Mouse (Mus musculus) erythroid progenitor cell, adult 5-6 weeks (primary cell): ENCODE measurements around the gene Gstt3. TPM values are rescaled to one million over a fixed set of nuclear protein-coding genes. Genes with fewer than 3 reads are reported as not detected.

Source experiments
- ATAC-seq: replicated peaks from 2 replicates; pipeline ENCODE4 v1.8.0; 2016; ENCODE audit warnings: moderate number of reproducible peaks, mild to moderate bottlenecking, moderate TSS enrichment, inconsistent platforms; ENCODE audit not compliant: poor library complexity, low FRiP score, severe bottlenecking
- total RNA-seq, 2 experiments: library from RNA; stranded (forward) in 1 of 2; stranded (reverse) in 1 of 2; fragments of 150-400 nt in 1 of 2; fragments of 186-747, 209-891 nt in 1 of 2; gene quantifications; 2 replicates each; pipeline versions ENCODE4 v1.2.3 to v1.2.4; 2015 to 2017; ENCODE audit warnings: low replicate concordance in 2 of 2

Gstt3 gene
- 1.3 TPM in 1 of 2 replicates, not detected in the other for total RNA-seq (2015; ENCODE audit: low replicate concordance)
- 0.13 TPM in 1 of 2 replicates, not detected in the other for total RNA-seq (2017; ENCODE audit: low replicate concordance)

GRCm38 (mm10) chr10:75780769-75781578 is at the start of gene Gstt3, which contains the start of gene Gm20441:
Gstt3 (minus strand) TSS chr10:75781414.
Gm20441 (minus strand) TSS chr10:75780954.
- peak; percentile 26; the same call in 1 of the 2 replicates for ATAC-seq

DNA sequence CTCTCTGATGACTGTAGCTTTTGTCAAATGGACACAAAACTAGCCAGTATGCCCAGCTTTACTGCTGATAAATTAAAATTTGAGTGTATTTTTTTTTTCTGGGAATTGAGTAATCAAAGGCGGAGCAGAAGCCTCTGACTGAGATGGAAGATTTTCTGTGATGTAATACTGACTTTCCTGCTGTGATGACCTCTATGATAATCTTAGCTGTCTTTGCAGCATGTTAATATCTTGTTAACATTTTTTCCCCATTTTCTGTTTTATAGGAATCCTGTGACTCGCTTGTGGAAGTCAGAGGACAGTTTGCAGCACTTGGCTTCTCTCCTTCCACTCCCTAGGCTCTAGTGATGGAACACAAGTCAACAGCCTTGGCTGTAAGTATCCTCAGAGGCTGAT is 49.1 kb upstream of the Gstt3 start:
- no peak for ATAC-seq

- ATAC-seq = no peak
Observed at GRCm38 (mm10) chr10:75829529-75830274, 48.5 kb upstream of the Gstt3 start.

GRCm38 (mm10) chr10:75828500-75828931 is 47.3 kb upstream of the Gstt3 start:
- no peak for ATAC-seq

- 0 out of 2 replicates have a peak, but pooled peaks have one; percentile 22 for ATAC-seq
Observed at GRCm38 (mm10) chr10:75827668-75828360, 46.6 kb upstream of the Gstt3 start.

DNA sequence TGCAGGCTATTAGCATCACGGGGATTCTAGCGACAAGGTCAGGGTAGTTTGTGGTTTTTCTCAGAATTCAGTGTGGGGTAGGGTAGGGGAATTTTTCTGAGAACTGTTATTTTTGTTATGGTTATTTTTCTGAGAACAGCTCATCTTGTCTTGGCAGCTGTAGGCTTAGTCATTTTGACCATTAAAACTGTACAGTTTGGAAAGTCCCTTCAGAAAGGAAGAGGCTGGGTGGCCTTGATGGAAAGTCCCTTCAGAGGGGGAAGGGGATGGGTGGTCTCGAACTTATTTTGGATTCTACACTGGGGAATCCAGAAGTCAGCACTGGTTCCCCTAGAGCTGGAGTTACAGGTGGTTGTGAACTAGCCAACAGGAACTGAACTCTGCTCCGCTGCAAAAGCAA is 43.3 kb upstream of the Gstt3 start:
- no peak for ATAC-seq

DNA sequence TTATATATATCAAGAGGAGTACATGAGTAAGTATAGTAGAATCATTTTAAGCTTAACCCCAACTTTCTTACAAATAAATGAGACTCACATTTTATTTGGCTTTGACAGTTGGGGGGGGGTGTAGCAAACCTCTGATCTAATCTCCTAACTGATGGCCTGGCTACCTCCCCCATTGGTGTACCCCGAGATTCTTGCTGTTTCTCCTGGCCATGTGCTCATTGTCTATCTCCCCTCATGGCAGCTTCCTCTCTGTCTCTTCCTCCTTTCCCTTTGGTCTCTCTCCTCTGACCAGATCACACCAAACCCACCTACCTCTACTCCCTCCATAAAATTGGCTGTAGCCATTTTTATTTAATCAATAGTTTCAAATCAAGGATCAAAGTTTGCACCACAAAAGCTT is 42.6 kb upstream of the Gstt3 start:
- ATAC-seq = no peak

- no peak for ATAC-seq
Observed at GRCm38 (mm10) chr10:75822443-75822842, 41.2 kb upstream of the Gstt3 start, which contains the start of gene Gstt4. Gstt4 (minus strand) TSS chr10:75822543.

DNA sequence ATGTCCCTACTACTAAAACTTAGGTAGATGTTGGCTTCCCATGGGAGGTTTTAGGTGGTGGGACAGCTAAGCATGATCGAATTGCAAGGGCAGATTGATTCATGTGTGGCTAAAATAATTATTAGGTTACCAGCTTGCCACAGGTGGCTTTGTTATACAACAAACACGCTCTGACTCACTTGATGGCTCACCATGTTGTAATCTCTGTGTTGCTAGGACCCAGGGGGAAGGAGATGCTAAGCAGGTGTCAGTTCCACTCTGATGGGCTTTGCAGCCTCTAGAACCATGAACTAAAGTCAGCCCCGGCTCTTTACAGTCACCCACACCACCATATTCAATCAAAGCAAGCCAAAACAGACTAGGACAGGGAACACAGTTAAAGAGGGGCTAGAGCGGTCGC is 38.7 kb upstream of the Gstt3 start:
- ATAC-seq = no peak

DNA sequence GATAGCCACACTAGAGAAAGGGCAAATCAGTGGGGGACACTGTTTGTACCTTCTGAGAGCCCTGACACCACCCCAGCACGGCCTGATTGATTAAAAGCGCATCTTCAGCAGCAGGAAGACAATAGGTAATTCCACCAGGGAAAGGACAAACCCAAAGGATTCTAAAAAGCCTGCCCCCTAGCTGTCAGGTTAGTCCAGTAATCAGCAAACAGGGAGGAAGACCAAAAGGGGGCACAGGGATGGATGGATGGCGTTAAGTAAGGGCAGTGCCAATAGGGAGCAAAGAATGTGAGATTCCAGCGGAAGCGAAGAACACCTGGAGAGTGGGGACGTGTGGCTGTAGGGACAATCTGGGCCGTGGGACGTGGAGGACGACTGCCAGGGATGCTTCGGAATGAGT is 37.4 kb upstream of the Gstt3 start:
- ATAC-seq = no peak

DNA sequence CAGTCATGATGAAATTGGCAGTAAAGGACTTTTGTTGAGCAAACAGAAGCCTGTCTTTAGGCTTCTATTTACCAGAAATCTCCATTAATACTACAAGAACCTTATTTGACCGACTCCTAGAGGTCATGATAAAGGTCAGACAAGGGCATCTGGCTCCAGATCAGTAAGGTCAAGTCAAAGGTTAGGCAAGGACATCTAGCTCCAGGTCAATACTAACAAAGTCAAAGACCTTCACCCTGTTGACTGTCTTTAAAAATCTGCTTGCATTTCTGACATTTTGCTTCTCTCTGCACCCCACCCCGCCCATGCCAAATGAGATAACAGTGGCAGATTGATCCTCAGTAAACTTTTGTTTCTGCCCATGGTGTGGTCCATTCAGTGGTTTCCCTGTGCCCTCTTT is 23.0 kb upstream of the Gstt3 start:
- ATAC-seq = no peak

DNA sequence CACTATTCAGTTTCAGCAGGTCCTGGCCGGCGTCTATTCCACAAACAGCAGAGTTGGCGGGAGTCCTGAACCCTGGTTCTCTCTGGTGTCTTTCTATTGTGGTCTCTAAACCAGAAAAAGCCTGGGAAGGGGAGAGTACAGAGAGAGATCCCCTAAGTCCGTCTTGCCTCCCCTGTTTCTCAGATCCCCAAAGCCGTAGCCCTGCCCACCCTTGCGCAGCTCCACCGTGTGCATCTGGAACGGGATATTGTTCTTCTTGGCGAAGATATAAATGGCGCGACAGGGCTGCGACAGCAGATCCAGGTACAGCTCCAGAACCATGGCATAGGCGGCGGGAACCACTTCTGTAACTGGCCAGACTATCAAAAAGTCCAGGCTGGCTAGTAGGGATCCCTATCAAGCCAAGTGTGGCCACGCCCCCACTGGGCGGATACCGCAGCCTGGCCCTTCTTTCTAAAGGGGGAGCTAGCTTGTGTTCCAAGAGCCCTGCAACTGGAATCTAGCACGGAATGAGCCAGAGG is 17.0 kb upstream of the Gstt3 start, which contains the start of gene Gstt1:
Gene Gstt1 (minus strand): TSS at position 409 of the 521 bp plus-strand sequence.
- peak; percentile 95 for ATAC-seq

- ATAC-seq = peak; percentile 67
Observed at GRCm38 (mm10) chr10:75797619-75798175, 16.5 kb upstream of the Gstt3 start.

DNA sequence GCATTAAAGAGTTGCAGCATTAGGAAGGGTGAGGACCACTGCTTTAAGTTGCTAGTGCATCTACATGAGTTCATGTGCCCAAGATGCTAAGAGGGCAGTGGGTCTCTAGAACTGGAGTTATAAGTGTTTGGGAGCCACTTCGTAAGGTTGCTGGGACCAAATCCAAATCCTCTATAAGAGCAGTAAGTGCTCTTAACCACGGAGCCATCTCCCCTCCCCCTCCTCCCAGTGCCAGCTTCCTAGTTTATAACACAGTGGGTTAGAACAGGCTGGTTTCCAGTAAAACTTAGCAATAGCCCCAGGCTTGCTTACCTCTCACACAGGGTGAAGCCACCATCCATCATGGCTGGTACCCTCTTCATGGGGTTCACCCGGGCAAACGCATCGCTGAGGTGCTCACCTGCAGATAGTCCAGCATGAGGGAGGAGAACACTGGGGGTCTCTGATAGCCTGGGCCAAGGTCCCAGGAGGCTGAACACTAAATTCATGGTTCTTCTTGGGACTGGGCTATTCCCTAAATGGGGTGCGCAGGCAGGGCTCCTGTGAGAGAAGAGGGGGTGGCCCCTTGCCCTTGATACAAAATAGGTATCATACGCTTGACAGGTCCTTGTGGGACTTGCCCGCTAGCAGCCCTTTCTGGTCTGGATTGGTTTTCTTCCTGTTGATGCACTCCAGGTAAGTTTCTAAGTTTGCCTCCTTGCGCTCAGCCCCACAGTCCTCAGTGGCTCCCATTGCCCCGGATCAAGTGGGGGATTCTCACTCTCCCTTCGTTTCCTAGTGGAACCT is 15.7 kb upstream of the Gstt3 start:
- ATAC-seq = no peak

- ATAC-seq = no peak
Observed at GRCm38 (mm10) chr10:75794880-75795279, 13.7 kb upstream of the Gstt3 start.

DNA sequence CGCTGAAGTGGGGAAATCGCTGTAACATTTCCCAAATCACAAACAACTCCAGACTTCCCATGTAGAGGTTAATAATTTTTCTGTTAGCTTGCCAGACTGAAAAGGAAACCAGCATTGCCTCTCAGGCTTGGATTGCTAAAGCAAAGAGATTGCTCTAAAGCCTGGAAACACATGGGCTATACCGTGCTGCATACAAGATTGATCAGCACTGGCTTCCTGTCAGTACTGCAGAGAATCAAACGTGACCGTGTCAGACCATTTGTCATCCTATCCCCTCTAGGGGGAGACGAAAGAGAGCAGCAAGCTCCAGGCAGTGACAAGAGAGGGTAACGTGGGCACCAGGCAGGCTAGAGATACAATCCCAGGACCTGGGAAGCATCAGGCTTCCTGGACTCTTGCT is 9.6 kb upstream of the Gstt3 start:
- no peak for ATAC-seq

DNA sequence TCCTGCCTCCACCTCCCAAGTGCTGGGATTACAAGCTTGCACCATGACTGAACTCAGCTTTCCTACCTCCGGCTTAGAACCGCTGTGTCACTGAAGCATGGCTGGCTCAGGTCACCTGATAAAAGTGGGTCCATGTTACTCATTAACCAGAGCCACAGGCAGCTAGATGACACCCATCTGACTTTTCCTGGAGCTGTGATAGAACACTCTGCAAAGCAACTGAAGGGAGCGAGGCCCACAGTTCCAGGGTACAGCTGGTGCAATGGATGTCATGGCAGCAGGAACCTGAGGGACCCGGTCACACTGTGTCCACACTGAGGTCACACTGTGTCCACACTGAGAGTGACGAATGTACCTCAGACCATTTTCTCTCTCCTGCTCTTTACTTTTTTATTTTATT is 8.6 kb upstream of the Gstt3 start:
- ATAC-seq = no peak

DNA sequence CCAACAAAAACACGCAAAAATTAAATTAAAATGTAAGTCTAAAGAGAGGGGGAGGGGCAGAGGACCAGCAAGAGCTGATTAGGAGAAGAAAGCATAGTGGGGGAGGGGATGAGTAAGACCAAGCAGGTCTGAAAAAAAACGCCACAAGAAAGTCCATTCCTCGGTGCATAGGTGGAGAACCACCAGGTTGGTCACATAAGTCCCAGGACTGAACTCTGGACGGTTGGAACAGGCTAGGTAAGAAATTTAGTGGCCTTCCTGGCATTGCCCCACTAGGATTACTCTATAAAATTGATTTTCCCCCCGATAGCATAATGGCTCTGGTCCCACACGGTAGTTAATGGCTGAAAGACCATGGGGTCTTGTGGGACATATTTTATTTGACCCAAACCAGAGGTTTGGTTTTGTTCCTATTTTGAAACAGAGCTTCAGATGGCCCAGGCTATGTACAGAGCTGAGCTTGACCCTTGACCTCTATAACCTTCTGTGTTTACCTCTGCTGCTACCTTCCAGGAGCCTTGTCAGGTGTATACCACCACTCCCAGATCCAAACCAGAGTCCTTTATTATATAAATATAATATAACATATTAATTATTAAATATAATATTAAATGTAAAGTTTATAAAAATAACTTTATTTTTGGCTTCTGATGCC is 8.0 kb upstream of the Gstt3 start:
- ATAC-seq = no peak
